Mouse (Mus musculus): ENCODE data around the gene Lpcat4. TPM values are rescaled to one million over a fixed set of nuclear protein-coding genes. Genes with fewer than 3 reads are reported as not detected.
A peak's percentile ranks its signal among the peaks of the same experiment; 100 is the strongest.

Gene Lpcat4
- 27.0 and 44.0 TPM in 2 replicates for total RNA-seq (2015)
- total RNA-seq (2017) = 11.8 and 18.9 TPM in 2 replicates

GRCm38 (mm10) chr2:112239212-112239934 lies at the start of gene Lpcat4:
Gene Lpcat4 (plus strand): TSS chr2:112239468.
- peak; percentile 85 for ATAC-seq (ENCODE audit: poor library complexity, severe bottlenecking)

GRCm38 (mm10) chr2:112196859-112197258 lies 42.4 kb upstream of the Lpcat4 start:
- peak; percentile 99 for ATAC-seq (ENCODE audit: poor library complexity, severe bottlenecking)

GRCm38 (mm10) chr2:112203056-112203455 lies 36.2 kb upstream of the Lpcat4 start:
- no peak for ATAC-seq (ENCODE audit: poor library complexity, severe bottlenecking)

GRCm38 (mm10) chr2:112210142-112210541 lies 29.1 kb upstream of the Lpcat4 start:
- ATAC-seq (ENCODE audit: poor library complexity, severe bottlenecking) = no peak

GRCm38 (mm10) chr2:112210699-112211098 lies 28.6 kb upstream of the Lpcat4 start:
- no peak for ATAC-seq (ENCODE audit: poor library complexity, severe bottlenecking)

- peak; percentile 88 for ATAC-seq (ENCODE audit: poor library complexity, severe bottlenecking)
These were observed 23.3 kb upstream of the Lpcat4 start for GRCm38 (mm10) chr2:112215977-112216376.

GRCm38 (mm10) chr2:112217614-112218013 lies 21.7 kb upstream of the Lpcat4 start:
- 0 out of 2 replicates have a peak, but pooled peaks have one; percentile 41 for ATAC-seq (ENCODE audit: poor library complexity, severe bottlenecking)

- ATAC-seq (ENCODE audit: poor library complexity, severe bottlenecking) = no peak
These were observed 18.4 kb upstream of the Lpcat4 start for GRCm38 (mm10) chr2:112220880-112221279.

GRCm38 (mm10) chr2:112222607-112223006 lies 16.7 kb upstream of the Lpcat4 start:
- no peak for ATAC-seq (ENCODE audit: poor library complexity, severe bottlenecking)

GRCm38 (mm10) chr2:112224356-112224755 lies 14.9 kb upstream of the Lpcat4 start:
- no peak for ATAC-seq (ENCODE audit: poor library complexity, severe bottlenecking)

- peak; percentile 98 for ATAC-seq (ENCODE audit: poor library complexity, severe bottlenecking)
These were observed 6.6 kb upstream of the Lpcat4 start for GRCm38 (mm10) chr2:112232623-112233022.

- ATAC-seq (ENCODE audit: poor library complexity, severe bottlenecking) = no peak
These were observed 2.6 kb upstream of the Lpcat4 start for GRCm38 (mm10) chr2:112236620-112237019.

GRCm38 (mm10) chr2:112238006-112238405 lies 1.3 kb upstream of the Lpcat4 start:
- ATAC-seq (ENCODE audit: poor library complexity, severe bottlenecking) = no peak

GRCm38 (mm10) chr2:112239935-112240721 lies 860 bp downstream of the Lpcat4 start:
- ATAC-seq (ENCODE audit: poor library complexity, severe bottlenecking) = peak; percentile 63

- ATAC-seq (ENCODE audit: poor library complexity, severe bottlenecking) = no peak
These were observed 2.5 kb downstream of the Lpcat4 start for GRCm38 (mm10) chr2:112241787-112242186.

- no peak for ATAC-seq (ENCODE audit: poor library complexity, severe bottlenecking)
These were observed 6.0 kb downstream of the Lpcat4 start for GRCm38 (mm10) chr2:112245307-112245706.

- ATAC-seq (ENCODE audit: poor library complexity, severe bottlenecking) = no peak
These were observed 6.9 kb downstream of the Lpcat4 start for GRCm38 (mm10) chr2:112246193-112246592.

- peak; percentile 54 for ATAC-seq (ENCODE audit: poor library complexity, severe bottlenecking)
These were observed 8.1 kb downstream of the Lpcat4 start for GRCm38 (mm10) chr2:112247323-112247722.

- no peak for ATAC-seq (ENCODE audit: poor library complexity, severe bottlenecking)
These were observed 10.6 kb downstream of the Lpcat4 start for GRCm38 (mm10) chr2:112249780-112250453.

GRCm38 (mm10) chr2:112254675-112255515 lies 15.6 kb downstream of the Lpcat4 start:
- ATAC-seq (ENCODE audit: poor library complexity, severe bottlenecking) = peak; percentile 65
